Mouse (Mus musculus) brain, embryonic 14.5 days (tissue): ENCODE data around the gene Usp42.

Source experiments
- CTCF ChIP-seq: fragments of 200-500 bp; IDR thresholded peaks from 2 replicates; pipeline ENCODE4 v1.5.1; 2012; ENCODE audit warnings: inconsistent platforms, mild to moderate bottlenecking, moderate library complexity, borderline replicate concordance; ENCODE audit not compliant: insufficient read depth, insufficient read length; ENCODE audit errors: extremely low read depth
- POLR2A ChIP-seq: fragments of 200-500 bp; IDR thresholded peaks from 2 replicates; pipeline ENCODE4 v1.6.1; 2012; ENCODE audit warnings: mild to moderate bottlenecking, inconsistent platforms, borderline replicate concordance; ENCODE audit not compliant: poor library complexity, insufficient read depth, insufficient read length, severe bottlenecking; ENCODE audit errors: extremely low read depth

GRCm38 (mm10) chr5:143757755-143758443, 25.8 kb upstream of the Usp42 start:
- no peak for TF ChIP-seq CTCF
- TF ChIP-seq POLR2A = peak; percentile 34; the same call in 1 of the 2 replicates
